Mouse (Mus musculus) urinary bladder, postnatal 10 days (tissue): ENCODE data around the gene Lnx2.

Experiments
- DNase-seq: peaks from one replicate; pipeline ENCODE4 v3.0.0; 2022; ENCODE audit warnings: low spot score

The Lnx2 gene

DNA sequence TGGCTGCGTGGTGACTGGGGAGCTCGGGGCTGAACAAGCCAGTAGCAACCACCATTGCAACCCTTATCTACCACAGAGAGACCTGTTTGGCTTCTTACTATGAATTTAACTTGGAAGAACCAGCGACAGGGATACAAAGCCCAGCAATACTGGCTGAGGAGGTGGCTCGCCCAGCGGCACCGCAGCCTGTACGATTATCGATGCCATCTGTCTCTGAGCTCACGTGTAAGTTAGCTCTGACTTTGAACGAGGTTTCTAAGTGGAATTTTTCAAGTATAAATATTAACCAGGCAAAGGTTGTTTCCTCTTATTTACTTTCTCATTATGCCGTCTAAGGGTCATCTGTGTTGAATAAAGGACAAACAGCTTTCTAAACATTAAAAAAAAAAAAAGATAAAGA, 58.9 kb downstream of the Lnx2 start:
- DNase-seq, result no peak

GRCm38 (mm10) chr5:147016622-147017021, 59.8 kb downstream of the Lnx2 start:
- no peak for DNase-seq

DNA sequence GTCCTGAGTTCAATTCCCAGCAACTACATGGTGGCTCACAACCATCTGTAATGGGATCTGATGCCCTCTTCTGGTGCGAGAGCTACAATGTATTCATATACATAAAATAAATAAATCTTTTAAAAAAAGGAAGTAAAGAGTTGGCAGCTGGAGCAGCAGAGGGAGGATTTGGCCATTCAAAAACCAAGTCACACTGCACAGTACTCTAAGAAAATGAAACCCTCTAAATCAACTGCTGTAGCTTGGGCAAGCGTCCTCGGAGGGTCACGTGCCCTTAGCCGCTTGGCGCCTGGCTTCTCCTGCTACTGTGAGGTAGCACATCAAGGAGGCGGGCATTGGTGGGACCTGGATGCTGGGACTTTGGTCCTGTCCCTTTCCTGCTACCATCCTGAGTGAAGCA, 61.2 kb downstream of the Lnx2 start:
- no peak for DNase-seq

DNA sequence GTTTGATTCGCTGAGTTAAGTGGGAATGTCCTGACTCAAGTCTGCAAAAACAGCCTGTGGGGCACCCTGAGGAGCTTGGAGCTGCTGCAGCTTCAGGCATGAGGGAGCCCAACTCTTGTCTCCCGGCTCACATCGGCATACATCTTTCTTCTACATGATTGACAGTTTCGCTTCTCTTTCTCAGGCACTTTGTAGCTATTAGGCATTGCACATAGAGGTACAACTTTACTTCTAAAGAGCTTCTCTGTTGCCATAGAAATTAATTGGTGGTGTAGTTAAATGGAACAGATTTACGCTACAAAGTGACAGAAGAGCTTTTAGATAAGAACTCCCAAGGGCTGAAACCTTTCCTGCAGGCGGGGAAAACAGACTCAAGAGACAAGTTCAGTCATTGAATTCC, 62.5 kb downstream of the Lnx2 start:
- no peak for DNase-seq

GRCm38 (mm10) chr5:147011333-147011732, 65.1 kb downstream of the Lnx2 start:
- no peak for DNase-seq

DNA sequence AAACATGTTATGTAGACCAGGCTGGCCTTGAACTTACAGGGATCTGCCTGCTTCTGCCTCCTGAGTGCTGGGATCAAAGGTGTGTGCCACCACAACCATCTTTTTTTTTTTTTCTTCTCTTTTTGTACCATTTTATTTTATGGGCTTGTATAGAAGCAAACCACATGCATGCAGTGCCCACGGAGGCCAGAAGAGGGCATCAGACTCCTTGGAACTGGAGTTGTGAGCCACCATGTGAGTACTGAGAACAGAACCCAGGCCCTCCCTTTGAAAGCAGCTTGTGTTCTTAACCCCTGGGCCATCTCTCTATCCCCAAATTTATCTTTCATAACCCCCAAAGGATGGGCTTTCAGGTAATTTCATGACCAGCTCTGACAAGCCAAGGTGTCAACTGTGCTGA, 73.1 kb downstream of the Lnx2 start:
- DNase-seq, result no peak

DNA sequence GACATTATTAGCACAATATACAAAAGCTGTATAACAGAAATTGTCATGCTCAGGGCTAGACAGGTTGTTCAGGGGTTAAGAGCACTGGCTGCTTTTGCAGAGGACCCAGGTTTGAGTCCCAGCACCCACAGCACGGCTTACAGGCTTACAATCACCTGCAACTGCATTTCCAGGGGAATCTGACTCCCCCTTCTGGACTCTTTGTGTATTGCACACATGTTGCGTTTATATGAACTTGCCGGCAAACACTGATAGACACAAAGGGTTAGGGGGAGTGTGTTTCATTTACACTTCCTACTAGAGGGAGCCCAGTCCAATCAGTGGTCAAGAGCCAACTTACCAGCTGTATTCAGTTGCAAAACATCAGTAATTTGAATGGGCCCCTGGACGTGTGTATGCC, 75.1 kb downstream of the Lnx2 start:
- no peak for DNase-seq

- DNase-seq, result no peak
Measured at GRCm38 (mm10) chr5:146998802-146999201, 77.6 kb downstream of the Lnx2 start.

- DNase-seq, result no peak
Measured at GRCm38 (mm10) chr5:146996812-146997211, 79.6 kb downstream of the Lnx2 start.

DNA sequence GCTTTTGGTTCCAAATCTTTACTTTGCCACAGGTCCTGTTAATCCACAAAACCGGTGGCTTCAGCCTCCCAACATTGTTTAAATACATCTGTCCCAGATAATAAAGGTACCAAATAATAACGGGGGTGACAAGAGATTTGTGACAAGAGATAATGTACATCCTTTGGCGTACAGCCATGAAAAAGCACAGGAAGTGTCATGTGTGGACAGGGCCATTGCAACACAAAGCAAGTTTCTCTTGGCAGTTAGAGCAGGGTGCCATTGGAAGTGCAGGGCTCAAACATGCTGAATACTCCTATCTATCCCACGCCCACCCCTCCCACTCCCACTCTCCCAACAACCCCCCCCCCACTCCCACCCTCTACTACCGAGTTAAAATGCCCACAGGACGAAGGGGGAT, 81.4 kb downstream of the Lnx2 start:
- DNase-seq, result no peak

DNA sequence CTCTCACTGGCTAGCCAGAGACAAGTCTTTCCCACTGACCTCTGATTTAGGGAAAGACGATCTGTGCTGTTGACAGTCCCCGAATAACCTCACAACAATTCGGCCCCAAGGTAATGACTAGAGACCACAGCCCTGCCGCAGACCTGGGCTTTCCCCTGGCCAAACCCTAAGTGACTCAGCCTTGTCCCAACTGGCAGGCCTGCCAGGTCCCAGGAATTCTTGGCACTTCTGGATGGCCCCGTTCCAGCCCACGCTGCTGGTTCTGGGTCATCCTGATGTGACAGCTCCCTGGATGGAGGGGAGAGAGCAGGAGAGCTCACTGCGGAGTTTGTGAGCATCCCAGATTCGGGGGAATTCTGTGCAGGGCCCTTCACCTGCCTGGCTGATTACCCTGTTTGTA, 82.9 kb downstream of the Lnx2 start:
- DNase-seq, result no peak

- DNase-seq, result no peak
Measured at GRCm38 (mm10) chr5:146989051-146989450, 87.3 kb downstream of the Lnx2 start.

DNA sequence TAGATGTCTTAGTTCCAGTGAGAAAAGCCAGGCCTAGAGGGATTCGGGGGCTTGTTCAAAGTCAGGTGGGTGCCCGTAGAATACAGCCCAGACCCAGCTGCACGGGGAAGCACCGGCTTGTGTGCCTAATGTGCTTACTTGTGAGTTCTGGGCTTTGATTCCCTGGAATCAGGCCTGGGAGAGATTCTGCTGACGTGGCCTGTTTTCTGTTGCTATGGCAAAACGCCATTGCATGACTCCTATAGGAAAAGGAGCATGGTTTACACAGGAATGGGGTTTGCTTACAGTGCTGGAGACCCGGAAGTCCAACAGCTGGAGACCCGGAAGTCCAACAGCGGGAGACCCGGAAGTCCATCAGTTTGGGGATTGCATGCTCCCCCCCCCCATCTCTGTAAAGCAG, 88.8 kb downstream of the Lnx2 start:
- no peak for DNase-seq

- no peak for DNase-seq
Measured at GRCm38 (mm10) chr5:146985725-146986433, 90.5 kb downstream of the Lnx2 start.

- DNase-seq, result no peak
Measured at GRCm38 (mm10) chr5:146983216-146983615, 93.2 kb downstream of the Lnx2 start.

- DNase-seq, result no peak
Measured at GRCm38 (mm10) chr5:146981376-146981775, 95.0 kb downstream of the Lnx2 start.

DNA sequence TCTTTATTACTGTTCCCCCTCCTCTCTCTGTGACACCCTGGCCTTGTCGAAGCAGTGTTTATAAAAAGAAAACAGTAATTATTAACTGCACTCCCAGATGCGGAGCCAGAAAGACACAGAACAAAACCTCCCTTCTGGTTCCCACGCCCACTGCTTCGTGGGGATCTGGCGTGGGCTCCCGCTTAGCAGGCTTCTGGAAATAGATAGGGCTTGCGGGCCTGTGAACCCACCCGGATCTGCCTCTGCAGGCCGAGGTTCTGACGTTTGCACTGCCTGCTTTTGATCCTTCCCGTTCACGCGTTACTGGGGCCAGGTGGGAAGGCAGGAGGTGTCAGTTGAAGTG, 101.6 kb downstream of the Lnx2 start:
- DNase-seq, result no peak

- no peak for DNase-seq
Measured at GRCm38 (mm10) chr5:146973858-146974780, 102.3 kb downstream of the Lnx2 start.

DNA sequence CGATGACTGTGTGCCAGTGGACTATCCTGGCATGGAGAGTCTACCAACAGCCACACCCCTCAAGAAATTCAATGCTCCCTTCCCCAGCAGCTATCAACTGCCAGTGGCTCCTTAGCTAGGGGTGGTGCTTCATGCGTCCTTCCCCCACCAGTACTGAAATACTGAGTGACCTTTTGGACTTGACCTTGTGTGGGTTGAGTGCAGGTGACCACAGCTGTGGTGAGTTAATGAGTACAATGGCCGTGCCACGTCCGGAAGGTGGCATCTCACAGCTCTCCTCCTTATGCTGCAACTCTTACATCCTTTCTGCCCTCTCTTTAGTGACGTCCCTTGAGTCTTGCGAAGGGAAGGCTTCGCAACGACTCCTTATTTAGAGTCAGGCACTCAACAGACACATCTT, 103.0 kb downstream of the Lnx2 start:
- no peak for DNase-seq

GRCm38 (mm10) chr5:146971776-146972561, 104.4 kb downstream of the Lnx2 start:
- DNase-seq, result no peak

DNA sequence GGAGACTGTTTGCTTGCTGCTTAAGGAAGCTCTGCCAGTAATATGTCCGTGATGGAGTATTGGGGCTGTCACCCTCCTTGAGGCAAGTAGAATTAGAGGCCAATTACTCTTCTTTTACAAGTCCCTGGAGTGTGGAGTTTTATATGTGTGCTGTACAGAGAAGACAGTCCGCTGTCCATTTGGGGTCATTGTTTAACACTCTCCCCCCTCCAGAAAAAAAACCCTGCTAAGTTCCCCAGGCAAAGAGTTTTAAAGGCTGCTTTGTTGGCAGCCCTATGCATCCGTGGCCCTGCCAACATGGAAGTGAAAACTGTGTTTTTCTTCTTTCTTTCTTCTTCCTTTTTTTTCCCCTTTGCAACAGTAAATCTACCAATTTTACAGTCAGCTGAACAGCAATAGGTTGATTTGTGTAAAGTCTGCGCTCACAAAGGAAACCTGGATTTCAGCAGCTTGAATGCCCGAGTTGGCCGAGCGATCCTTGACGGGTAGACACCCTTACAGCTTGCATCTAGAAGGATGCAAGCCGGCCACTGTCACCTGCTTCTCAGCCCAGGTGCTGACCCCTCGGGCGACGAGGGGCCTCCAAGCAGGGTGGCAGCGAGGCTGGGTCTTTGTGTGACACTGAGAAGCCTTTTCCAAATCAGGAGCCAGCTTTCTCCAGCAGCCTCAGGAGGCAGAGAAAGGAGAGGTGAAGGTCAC, 107.5 kb downstream of the Lnx2 start:
- DNase-seq, result no peak
